ENCODE assay signal across 20 mouse cellular contexts in the genomic region with DNA sequence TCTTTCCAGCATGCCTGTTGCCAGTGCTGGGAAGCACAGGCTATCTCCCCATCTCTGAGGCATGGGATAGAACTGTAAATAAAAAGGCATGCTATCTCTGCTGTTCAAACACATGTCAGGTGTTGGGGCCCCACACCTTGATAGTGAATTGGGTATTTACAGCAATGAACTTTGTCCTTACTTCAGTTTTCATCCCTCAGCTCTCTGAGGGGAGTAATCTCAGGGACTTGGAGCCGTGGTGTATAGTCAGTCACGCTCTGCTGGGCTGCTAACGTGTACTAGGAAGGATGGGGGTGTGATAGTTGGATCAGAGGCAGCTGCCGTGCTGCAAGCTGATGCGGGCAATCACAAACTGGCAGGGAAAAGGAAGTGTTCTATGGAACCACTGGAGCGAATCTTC.
DNase-seq lines count a peak whose midpoint lies in the region; ATAC-seq and TF ChIP-seq lines count a peak whose summit lies in the region.
"Had no signal": no experiment of that assay in that cellular context is flagged by ENCODE, and none has a peak within 500 bp of the region (broad histone marks: within the 10 kb centered on the region; RNA-seq: fewer than 3 reads in every experiment).

No protein-coding gene starts in this region.

- H3K27me3 ChIP-seq in CH12.LX (replicated peaks): no peaks in the 10 kb centered on the region
- H3K27me3 ChIP-seq: hindbrain, embryonic 15.5 days; limb, embryonic 13.5 days; liver, embryonic 15.5 days; midbrain, embryonic 12.5 days had no signal

- TF ChIP-seq CTCF in CH12.LX (conservative IDR thresholded peaks at IDR 0.05 in 1 of 2, IDR thresholded peaks at IDR 0.05 in 1 of 2; ENCODE audit: low read depth in 2 of 2, low read length in 2 of 2): no peak

- no peak overlapping the region for H3K4me2 ChIP-seq in CH12.LX (ENCODE audit: insufficient read depth, low read depth, poor library complexity, severe bottlenecking)
- H3K4me2 ChIP-seq: hindbrain, embryonic 15.5 days; limb, embryonic 13.5 days; liver, embryonic 15.5 days; midbrain, embryonic 12.5 days had no signal

- no peak for TF ChIP-seq POLR2A in CH12.LX (IDR thresholded peaks at IDR 0.05; ENCODE audit: low read depth, low read length)

- H3K36me3 ChIP-seq in CH12.LX (replicated peaks in 1 of 2; ENCODE audit: control insufficient read depth in 1 of 2, insufficient read depth in 1 of 2, low read length in 1 of 2): no peaks in the 10 kb centered on the region
- H3K36me3 ChIP-seq: embryonic facial prominence, embryonic 10.5 days; hindbrain, embryonic 15.5 days; limb, embryonic 13.5 days; liver, embryonic 15.5 days; midbrain, embryonic 12.5 days had no signal

- peaks cover 2 to 44% of the 10 kb centered on the region in 2 experiments; a peak in 3 of 4 replicates for H3K4me1 ChIP-seq in CH12.LX (ENCODE audit: control insufficient read depth in 1 of 2, insufficient read depth in 2 of 2)
- H3K4me1 ChIP-seq: embryonic facial prominence, embryonic 10.5 days; limb, embryonic 13.5 days; liver, embryonic 15.5 days had no signal

- dilution Hi-C loops in CH12.LX (cut with MboI; ENCODE audit: extremely low pct_ligation_motif_present, extremely low pct_unique_long_range_greater_than_20kb, low sequenced_read_pairs): no loop called here

- H3K9me3 ChIP-seq in CH12.LX (replicated peaks; ENCODE audit: low read length): no peaks in the 10 kb centered on the region
- H3K9me3 ChIP-seq: embryonic facial prominence, embryonic 10.5 days; hindbrain, embryonic 15.5 days; limb, embryonic 13.5 days; liver, embryonic 15.5 days; midbrain, embryonic 12.5 days had no signal

- in situ Hi-C loops in CH12.LX (cut with MboI; ENCODE audit: low pct_ligation_motif_present, low pct_unique_long_range_greater_than_20kb, low sequenced_read_pairs): no loop called here

- H3K4me3 ChIP-seq in CH12.LX (replicated peaks in 1 of 3; ENCODE audit: low read depth in 2 of 3, low read length in 2 of 3, poor library complexity in 1 of 3): no peak overlapping the region
- H3K4me3 ChIP-seq: embryonic facial prominence, embryonic 10.5 days; hindbrain, embryonic 15.5 days; layer of hippocampus, adult 2 months; limb, embryonic 13.5 days; liver, embryonic 15.5 days; midbrain, embryonic 12.5 days; myocyte had no signal

- no peak for TF ChIP-seq EP300 in CH12.LX (IDR thresholded peaks at IDR 0.05; ENCODE audit: low read length)

- DNase-seq in CH12.LX (ENCODE audit: extremely low read depth): peak; percentile 42
- peak; percentile 55 for DNase-seq in brain, adult 2 months (ENCODE audit: low read depth, low spot score)
- peak; percentile 4 for DNase-seq in kidney, adult 9 months
- peak; percentile 48 for DNase-seq in retina, embryonic 14.5 days (ENCODE audit: low spot score)
- no peak for DNase-seq in heart, postnatal 4 days
- DNase-seq in right cerebral cortex, postnatal 36 days (ENCODE audit: low spot score in 2 of 2): no peak
- no peak for DNase-seq in right cerebral cortex, postnatal 14 days
- DNase-seq: adrenal gland, postnatal 14 days; cerebellum, postnatal 25 days; lung, postnatal 10 days; right cerebral cortex, adult 18-20 months; thymus, postnatal 25 days had no signal

- no peaks in the 10 kb centered on the region for H3K79me2 ChIP-seq in CH12.LX (replicated peaks; ENCODE audit: control insufficient read depth, extremely low read depth, insufficient read depth, poor library complexity, severe bottlenecking)

- TF ChIP-seq RAD21 in CH12.LX (IDR thresholded peaks at IDR 0.05; ENCODE audit: low read depth, low read length): no peak

- no peak overlapping the region for H3K9ac ChIP-seq in CH12.LX (ENCODE audit: insufficient read depth, low read depth)
- H3K9ac ChIP-seq: hindbrain, embryonic 15.5 days; limb, embryonic 13.5 days; liver, embryonic 15.5 days; midbrain, embryonic 12.5 days had no signal

- no peak overlapping the region for H3K27ac ChIP-seq in CH12.LX (ENCODE audit: insufficient read depth, low read depth)
- H3K27ac ChIP-seq: embryonic facial prominence, embryonic 10.5 days; hindbrain, embryonic 15.5 days; layer of hippocampus, adult 2 months; limb, embryonic 13.5 days; liver, embryonic 15.5 days; midbrain, embryonic 12.5 days had no signal

- no peak for ATAC-seq in megakaryocyte-erythroid progenitor cell, adult 5-6 weeks (replicated peaks; ENCODE audit: low FRiP score, low TSS enrichment, poor library complexity, severe bottlenecking)

TF ChIP-seq in CH12.LX, 34 proteins besides CTCF, POLR2A, EP300 and RAD21:
- TF ChIP-seq JUND (conservative IDR thresholded peaks at IDR 0.05; ENCODE audit: low read depth, low read length): no peak
- TF ChIP-seq MYC (IDR thresholded peaks at IDR 0.05; ENCODE audit: low read depth, low read length): no peak
- TF ChIP-seq JUN (IDR thresholded peaks at IDR 0.05; ENCODE audit: insufficient read depth, low read depth, low read length): no peak
- no peak for TF ChIP-seq ZNF384 (IDR thresholded peaks at IDR 0.05; ENCODE audit: low read depth, low read length)
- TF ChIP-seq ZC3H11A (IDR thresholded peaks at IDR 0.05; ENCODE audit: low read depth, low read length): no peak
- TF ChIP-seq PAX5 (IDR thresholded peaks at IDR 0.05; ENCODE audit: low read length): no peak
- TF ChIP-seq ETS1 (conservative IDR thresholded peaks at IDR 0.05; ENCODE audit: low read depth, low read length): no peak
- no peak for TF ChIP-seq POLR2AphosphoS2 (IDR thresholded peaks at IDR 0.05; ENCODE audit: low read depth, low read length)
- no peak for TF ChIP-seq RCOR1 (conservative IDR thresholded peaks at IDR 0.05; ENCODE audit: low read depth, low read length)
- no peak for TF ChIP-seq ELF1 (IDR thresholded peaks at IDR 0.05; ENCODE audit: low read depth, low read length)
- TF ChIP-seq MAZ (IDR thresholded peaks at IDR 0.05; ENCODE audit: low read depth, low read length): no peak
- TF ChIP-seq KAT2A (IDR thresholded peaks at IDR 0.05; ENCODE audit: insufficient replicate concordance, low read length): no peak
- TF ChIP-seq TCF12 (IDR thresholded peaks at IDR 0.05; ENCODE audit: low read depth, low read length): no peak
- TF ChIP-seq MAFK (IDR thresholded peaks at IDR 0.05; ENCODE audit: insufficient replicate concordance, low read length): no peak
- no peak for TF ChIP-seq HCFC1 (IDR thresholded peaks at IDR 0.05; ENCODE audit: low read depth, low read length)
- TF ChIP-seq ZMIZ1 (IDR thresholded peaks at IDR 0.05; ENCODE audit: low read depth, low read length): no peak
- no peak for TF ChIP-seq BHLHE40 (IDR thresholded peaks at IDR 0.05; ENCODE audit: low read depth, low read length)
- TF ChIP-seq ZKSCAN1 (IDR thresholded peaks at IDR 0.05; ENCODE audit: borderline replicate concordance, low read depth, low read length): no peak

Comparison
In these comparisons a context has a peak if more than half of its experiments do, and no peak if none do; other contexts are left out.
1. DNase-seq: peak in CH12.LX (single experiment), brain, adult 2 months (single experiment), kidney, adult 9 months (single experiment) and retina, embryonic 14.5 days (single experiment); none in heart, postnatal 4 days (single experiment), right cerebral cortex, postnatal 36 days (0 of 2) and right cerebral cortex, postnatal 14 days (single experiment).